Mouse (Mus musculus): ENCODE data around the gene Pikfyve. TPM values are rescaled to one million over a fixed set of nuclear protein-coding genes. Genes with fewer than 3 reads are reported as not detected.

Gene Pikfyve
- 7.7 and 10.2 TPM in 2 replicates for polyA plus RNA-seq (2015; fragmentation: Nextera tagmentation; extraction: Ambion mirVana)

GRCm38 (mm10) chr1:65186287-65187073, at the start of gene Pikfyve, which contains the start of gene Idh1:
Gene Pikfyve, plus strand, starts transcription at chr1:65186683.
Gene Idh1, minus strand, starts transcription at chr1:65186500.
- H3K9me3 ChIP-seq: no peaks in the 10 kb centered on the region
- peak; percentile 99 for ATAC-seq (ENCODE audit: insufficient read depth, low FRiP score, low read depth)
- peak within 1 kb of the TSS; percentile 76 for H3K9ac ChIP-seq
- peak within 1 kb of the TSS; percentile 90 for H3K27ac ChIP-seq
- H3K27me3 ChIP-seq (replicated peaks): no peaks in the 10 kb centered on the region
- H3K4me1 ChIP-seq: peaks cover 5% of the 10 kb centered on the region; the same call in 1 of the 2 replicates
- under 1% methylated on average over 67 of the region's 71 CpGs for WGBS
- H3K4me2 ChIP-seq: peak within 1 kb of the TSS; percentile 80
- H3K36me3 ChIP-seq: no peaks in the 10 kb centered on the region
- H3K4me3 ChIP-seq (replicated peaks): peak within 1 kb of the TSS; percentile 91

- Histone ChIP-seq H3K4me3 (replicated peaks) (no peak overlapping the region), H3K27ac (no peak overlapping the region), H3K9ac (no peak overlapping the region), H3K9me3 (no peaks in the 10 kb centered on the region), H3K4me1 (no peaks in the 10 kb centered on the region), H3K36me3 (no peaks in the 10 kb centered on the region), H3K27me3 (replicated peaks) (no peaks in the 10 kb centered on the region), H3K4me2 (no peak overlapping the region)
- WGBS: 76% methylated on average over 6 of the region's 6 CpGs
- no peak for ATAC-seq (ENCODE audit: insufficient read depth, low FRiP score, low read depth)
Observed at GRCm38 (mm10) chr1:65137560-65137959, 48.9 kb upstream of the Pikfyve start.

GRCm38 (mm10) chr1:65144783-65145182, 41.7 kb upstream of the Pikfyve start:
- no peaks in the 10 kb centered on the region for H3K9me3 ChIP-seq
- no peak overlapping the region for H3K27ac ChIP-seq
- no peak for ATAC-seq (ENCODE audit: insufficient read depth, low FRiP score, low read depth)
- H3K4me2 ChIP-seq: no peak overlapping the region
- H3K27me3 ChIP-seq (replicated peaks): no peaks in the 10 kb centered on the region
- H3K36me3 ChIP-seq: no peaks in the 10 kb centered on the region
- H3K4me3 ChIP-seq (replicated peaks): no peak overlapping the region
- 79% methylated on average over 2 of the region's 2 CpGs for WGBS
- no peaks in the 10 kb centered on the region for H3K4me1 ChIP-seq
- H3K9ac ChIP-seq: no peak overlapping the region

GRCm38 (mm10) chr1:65146601-65147000, 39.9 kb upstream of the Pikfyve start:
- H3K9ac ChIP-seq: no peak overlapping the region
- no peaks in the 10 kb centered on the region for H3K27me3 ChIP-seq (replicated peaks)
- H3K4me3 ChIP-seq (replicated peaks): no peak overlapping the region
- no peaks in the 10 kb centered on the region for H3K9me3 ChIP-seq
- H3K36me3 ChIP-seq: no peaks in the 10 kb centered on the region
- 25% methylated on average over 2 of the region's 2 CpGs for WGBS
- H3K4me2 ChIP-seq: no peak overlapping the region
- no peak for ATAC-seq (ENCODE audit: insufficient read depth, low FRiP score, low read depth)
- no peak overlapping the region for H3K27ac ChIP-seq
- H3K4me1 ChIP-seq: no peaks in the 10 kb centered on the region

- Histone ChIP-seq H3K27ac (no peak overlapping the region), H3K4me1 (no peaks in the 10 kb centered on the region), H3K36me3 (no peaks in the 10 kb centered on the region), H3K27me3 (replicated peaks) (no peaks in the 10 kb centered on the region), H3K9ac (no peak overlapping the region), H3K4me3 (replicated peaks) (no peak overlapping the region), H3K9me3 (no peaks in the 10 kb centered on the region), H3K4me2 (no peak overlapping the region)
- WGBS: 89% methylated on average over 5 of the region's 5 CpGs
- no peak for ATAC-seq (ENCODE audit: insufficient read depth, low FRiP score, low read depth)
Observed at GRCm38 (mm10) chr1:65147326-65147725, 39.2 kb upstream of the Pikfyve start.

GRCm38 (mm10) chr1:65147971-65148370, 38.5 kb upstream of the Pikfyve start:
- H3K4me1 ChIP-seq: no peaks in the 10 kb centered on the region
- no peaks in the 10 kb centered on the region for H3K9me3 ChIP-seq
- H3K9ac ChIP-seq: no peak overlapping the region
- ATAC-seq (ENCODE audit: insufficient read depth, low FRiP score, low read depth): no peak
- no peak overlapping the region for H3K4me2 ChIP-seq
- 73% methylated on average over 3 of the region's 3 CpGs for WGBS
- no peaks in the 10 kb centered on the region for H3K27me3 ChIP-seq (replicated peaks)
- H3K4me3 ChIP-seq (replicated peaks): no peak overlapping the region
- H3K36me3 ChIP-seq: no peaks in the 10 kb centered on the region
- H3K27ac ChIP-seq: no peak overlapping the region

- Histone ChIP-seq H3K9ac (no peak overlapping the region), H3K4me1 (no peaks in the 10 kb centered on the region), H3K27me3 (replicated peaks) (no peaks in the 10 kb centered on the region), H3K9me3 (no peaks in the 10 kb centered on the region), H3K36me3 (peaks cover 11% of the 10 kb centered on the region; the same call in 1 of the 2 replicates), H3K27ac (no peak overlapping the region), H3K4me3 (replicated peaks) (no peak overlapping the region), H3K4me2 (no peak overlapping the region)
- no peak for ATAC-seq (ENCODE audit: insufficient read depth, low FRiP score, low read depth)
Observed at GRCm38 (mm10) chr1:65154814-65155213, 31.7 kb upstream of the Pikfyve start.

GRCm38 (mm10) chr1:65156111-65156510, 30.4 kb upstream of the Pikfyve start:
- no peaks in the 10 kb centered on the region for H3K4me1 ChIP-seq
- peaks cover 22% of the 10 kb centered on the region for H3K36me3 ChIP-seq
- H3K9me3 ChIP-seq: no peaks in the 10 kb centered on the region
- 92% methylated on average over 5 of the region's 5 CpGs for WGBS
- no peak overlapping the region for H3K9ac ChIP-seq
- H3K4me2 ChIP-seq: no peak overlapping the region
- H3K27me3 ChIP-seq (replicated peaks): no peaks in the 10 kb centered on the region
- H3K27ac ChIP-seq: no peak overlapping the region
- ATAC-seq (ENCODE audit: insufficient read depth, low FRiP score, low read depth): no peak
- no peak overlapping the region for H3K4me3 ChIP-seq (replicated peaks)

- Histone ChIP-seq H3K27me3 (replicated peaks) (no peaks in the 10 kb centered on the region), H3K4me3 (replicated peaks) (no peak overlapping the region), H3K27ac (no peak overlapping the region), H3K4me1 (no peaks in the 10 kb centered on the region), H3K9ac (no peak overlapping the region), H3K9me3 (no peaks in the 10 kb centered on the region), H3K36me3 (peaks cover 62% of the 10 kb centered on the region), H3K4me2 (no peak overlapping the region)
- 96% methylated on average over 1 of the region's 1 CpGs for WGBS
- ATAC-seq (ENCODE audit: insufficient read depth, low FRiP score, low read depth): no peak
Observed at GRCm38 (mm10) chr1:65162210-65162609, 24.3 kb upstream of the Pikfyve start.

- Histone ChIP-seq H3K4me3 (replicated peaks) (no peak overlapping the region), H3K4me1 (no peaks in the 10 kb centered on the region), H3K36me3 (peaks cover 56% of the 10 kb centered on the region), H3K9ac (no peak overlapping the region), H3K27ac (no peak overlapping the region), H3K9me3 (no peaks in the 10 kb centered on the region), H3K4me2 (no peak overlapping the region), H3K27me3 (replicated peaks) (no peaks in the 10 kb centered on the region)
- WGBS: 88% methylated on average over 1 of the region's 1 CpGs
- no peak for ATAC-seq (ENCODE audit: insufficient read depth, low FRiP score, low read depth)
Observed at GRCm38 (mm10) chr1:65167496-65167895, 19.0 kb upstream of the Pikfyve start.

GRCm38 (mm10) chr1:65169536-65169935, 16.9 kb upstream of the Pikfyve start:
- no peaks in the 10 kb centered on the region for H3K27me3 ChIP-seq (replicated peaks)
- H3K27ac ChIP-seq: no peak overlapping the region
- no peak for ATAC-seq (ENCODE audit: insufficient read depth, low FRiP score, low read depth)
- no peaks in the 10 kb centered on the region for H3K9me3 ChIP-seq
- no peak overlapping the region for H3K9ac ChIP-seq
- peaks cover 45% of the 10 kb centered on the region for H3K36me3 ChIP-seq
- no peak overlapping the region for H3K4me2 ChIP-seq
- 79% methylated on average over 7 of the region's 7 CpGs for WGBS
- no peaks in the 10 kb centered on the region for H3K4me1 ChIP-seq
- H3K4me3 ChIP-seq (replicated peaks): no peak overlapping the region

- Histone ChIP-seq H3K9ac (no peak overlapping the region), H3K4me1 (no peaks in the 10 kb centered on the region), H3K36me3 (peaks cover 40% of the 10 kb centered on the region), H3K9me3 (no peaks in the 10 kb centered on the region), H3K27ac (no peak overlapping the region), H3K27me3 (replicated peaks) (no peaks in the 10 kb centered on the region), H3K4me3 (replicated peaks) (no peak overlapping the region), H3K4me2 (no peak overlapping the region)
- ATAC-seq (ENCODE audit: insufficient read depth, low FRiP score, low read depth): no peak
- 74% methylated on average over 5 of the region's 5 CpGs for WGBS
Observed at GRCm38 (mm10) chr1:65169947-65170346, 16.5 kb upstream of the Pikfyve start.
